Mouse (Mus musculus) kidney, embryonic 15.5 days (tissue): ENCODE measurements at regions not wholly inside any gene's neighbourhood (a gene's known extent, or its start where the extent isn't known, plus 50 kb on each side); places are given as distances from the start of the nearest gene placed in this dataset.

ENCODE experiments used
- ATAC-seq: fragments of 200-750 bp; cut with Nextera tagmentation; replicated peaks from 2 replicates; pipeline ENCODE4 v1.8.0; 2017; ENCODE audit warnings: moderate TSS enrichment; ENCODE audit not compliant: low FRiP score
- H3K27ac ChIP-seq: fragments of 300-500 bp; sonication (generic); 2 replicates; pipeline ENCODE4 v1.5.1; 2015; ENCODE audit warnings: mild to moderate bottlenecking, inconsistent platforms
- H3K27me3 ChIP-seq: fragments of 300-500 bp; sonication (generic); 2 replicates; pipeline ENCODE4 v1.6.1; 2015; ENCODE audit warnings: inconsistent platforms
- H3K36me3 ChIP-seq: fragments of 300-500 bp; sonication (generic); 2 replicates; pipeline ENCODE4 v1.6.1; 2015; ENCODE audit warnings: inconsistent platforms
- H3K4me1 ChIP-seq: fragments of 300-500 bp; sonication (generic); 2 replicates; pipeline ENCODE4 v1.6.1; 2015; ENCODE audit warnings: inconsistent platforms
- H3K4me2 ChIP-seq: fragments of 300-500 bp; sonication (generic); 2 replicates; pipeline ENCODE4 v1.6.1; 2015; ENCODE audit warnings: moderate library complexity, mild to moderate bottlenecking, inconsistent platforms
- H3K4me3 ChIP-seq: fragments of 300-500 bp; sonication (generic); replicated peaks from 2 replicates; pipeline ENCODE4 v1.5.1; 2015; ENCODE audit warnings: mild to moderate bottlenecking, inconsistent platforms
- H3K9ac ChIP-seq: fragments of 300-500 bp; sonication (generic); 2 replicates; pipeline ENCODE4 v1.6.1; 2015; ENCODE audit warnings: mild to moderate bottlenecking, inconsistent platforms
- H3K9me3 ChIP-seq: fragments of 300-500 bp; sonication (generic); replicated peaks from 2 replicates; pipeline ENCODE4 v1.6.1; 2016; ENCODE audit warnings: inconsistent platforms
- WGBS: fragments of 180-500 bp; shearing (Covaris S2); methylation state at CpG from one replicate; pipeline ENCODE4 v1.1.7; 2015; ENCODE audit warnings: mixed read lengths; 5-methylcytosine and 5-hydroxymethylcytosine counted together

- H3K36me3 ChIP-seq: no peaks in the 10 kb centered on the region
- no peaks in the 10 kb centered on the region for H3K27me3 ChIP-seq
- H3K9me3 ChIP-seq: no peaks in the 10 kb centered on the region
- no peak overlapping the region for H3K4me3 ChIP-seq
- WGBS: 77% methylated on average over 6 of the region's 6 CpGs
- no peak for ATAC-seq
- no peak overlapping the region for H3K4me2 ChIP-seq
- no peaks in the 10 kb centered on the region for H3K4me1 ChIP-seq
- H3K9ac ChIP-seq: no peak overlapping the region
- no peak overlapping the region for H3K27ac ChIP-seq
These were observed 787.5 kb upstream of the Tenm3 start for GRCm38 (mm10) chr8:49631286-49631685.

- no peaks in the 10 kb centered on the region for H3K4me1 ChIP-seq
- H3K27me3 ChIP-seq: no peaks in the 10 kb centered on the region
- H3K9ac ChIP-seq: no peak overlapping the region
- H3K36me3 ChIP-seq: no peaks in the 10 kb centered on the region
- H3K4me2 ChIP-seq: no peak overlapping the region
- no peak overlapping the region for H3K27ac ChIP-seq
- 39% methylated on average over 10 of the region's 10 CpGs for WGBS
- no peak for ATAC-seq
- H3K4me3 ChIP-seq: no peak overlapping the region
- H3K9me3 ChIP-seq: no peaks in the 10 kb centered on the region
These were observed 784.3 kb upstream of the Tenm3 start for GRCm38 (mm10) chr8:49627966-49628495.

GRCm38 (mm10) chr8:49595501-49595900, 751.8 kb upstream of the Tenm3 start:
- Histone ChIP-seq H3K27ac (no peak overlapping the region), H3K27me3 (no peaks in the 10 kb centered on the region), H3K4me2 (no peak overlapping the region), H3K9ac (no peak overlapping the region), H3K36me3 (no peaks in the 10 kb centered on the region), H3K9me3 (no peaks in the 10 kb centered on the region), H3K4me1 (no peaks in the 10 kb centered on the region), H3K4me3 (no peak overlapping the region)
- WGBS: 57% methylated on average over 2 of the region's 2 CpGs
- ATAC-seq: no peak

DNA sequence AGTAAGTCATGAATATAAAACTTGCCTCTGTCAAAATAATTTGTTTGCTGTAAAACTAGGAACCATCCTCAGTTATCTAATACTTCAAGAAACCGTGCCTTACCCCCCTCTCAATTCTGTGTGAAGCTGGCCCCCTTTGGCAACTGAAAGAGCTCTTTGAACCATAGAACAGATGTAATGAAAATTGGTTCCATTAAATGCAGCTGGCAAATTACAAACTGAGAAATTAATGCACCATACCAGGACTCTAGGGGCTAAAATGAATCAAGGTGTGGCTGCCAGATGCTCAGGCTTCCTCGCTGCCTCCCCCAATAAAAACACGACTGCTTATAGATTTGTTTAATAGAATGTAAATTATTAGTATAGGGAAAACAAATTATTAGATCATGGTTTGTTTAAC, 723.7 kb upstream of the Tenm3 start:
- no peak overlapping the region for H3K4me3 ChIP-seq
- H3K27me3 ChIP-seq: no peaks in the 10 kb centered on the region
- H3K9ac ChIP-seq: no peak overlapping the region
- no peak overlapping the region for H3K27ac ChIP-seq
- no peaks in the 10 kb centered on the region for H3K36me3 ChIP-seq
- no peak overlapping the region for H3K4me2 ChIP-seq
- no peaks in the 10 kb centered on the region for H3K9me3 ChIP-seq
- H3K4me1 ChIP-seq: no peaks in the 10 kb centered on the region
- no peak for ATAC-seq
- 64% methylated on average over 3 of the region's 3 CpGs for WGBS

DNA sequence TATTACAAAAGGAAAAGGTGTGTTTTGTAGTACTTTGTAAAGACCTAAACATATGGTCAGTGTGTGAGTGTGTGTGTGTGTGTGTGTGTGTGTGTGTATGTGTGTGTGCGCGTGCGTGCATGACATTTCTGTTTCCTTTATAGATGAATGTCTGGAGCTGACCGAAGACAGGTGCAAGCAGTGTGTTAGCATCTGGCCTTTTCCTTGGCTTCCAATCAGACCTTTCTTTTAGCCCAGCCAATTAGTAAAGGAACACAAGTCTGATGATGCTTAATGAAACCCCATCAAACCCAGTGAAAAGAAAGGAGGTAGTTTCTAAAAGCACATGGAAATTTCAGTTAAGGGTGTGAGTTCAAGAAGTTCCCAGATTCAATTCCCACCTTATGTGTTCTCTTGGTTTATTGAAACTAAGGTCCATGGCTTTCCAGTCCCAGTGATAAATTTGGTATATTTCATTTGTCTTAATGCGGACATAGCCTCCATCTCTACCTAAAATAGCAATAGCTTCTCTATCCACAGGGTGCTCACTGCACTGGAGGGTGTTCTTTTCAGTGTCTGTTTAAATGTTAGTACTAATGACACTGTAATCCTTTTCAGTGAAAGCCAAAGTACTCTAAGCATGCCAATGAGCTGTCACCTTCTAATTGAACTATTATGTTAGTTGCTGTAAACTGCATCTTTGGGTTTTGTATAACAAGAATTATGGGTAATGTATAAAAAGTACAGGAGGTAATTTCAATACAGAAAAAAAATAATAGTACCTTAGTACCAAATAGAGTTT, 719.9 kb upstream of the Tenm3 start:
- H3K27me3 ChIP-seq: no peaks in the 10 kb centered on the region
- H3K9ac ChIP-seq: no peak overlapping the region
- no peaks in the 10 kb centered on the region for H3K9me3 ChIP-seq
- H3K27ac ChIP-seq: no peak overlapping the region
- no peak for ATAC-seq
- 94% methylated on average over 5 of the region's 5 CpGs for whole genome bisulfite sequencing
- no peak overlapping the region for H3K4me3 ChIP-seq
- H3K4me2 ChIP-seq: no peak overlapping the region
- H3K36me3 ChIP-seq: no peaks in the 10 kb centered on the region
- H3K4me1 ChIP-seq: no peaks in the 10 kb centered on the region

- H3K4me2 ChIP-seq: no peak overlapping the region
- ATAC-seq: no peak
- H3K36me3 ChIP-seq: no peaks in the 10 kb centered on the region
- H3K27ac ChIP-seq: no peak overlapping the region
- no peak overlapping the region for H3K9ac ChIP-seq
- no peaks in the 10 kb centered on the region for H3K4me1 ChIP-seq
- no peaks in the 10 kb centered on the region for H3K27me3 ChIP-seq
- H3K9me3 ChIP-seq: no peaks in the 10 kb centered on the region
- 84% methylated on average over 4 of the region's 4 CpGs for WGBS
- H3K4me3 ChIP-seq: no peak overlapping the region
These were observed 719.2 kb upstream of the Tenm3 start for GRCm38 (mm10) chr8:49562976-49563375.

DNA sequence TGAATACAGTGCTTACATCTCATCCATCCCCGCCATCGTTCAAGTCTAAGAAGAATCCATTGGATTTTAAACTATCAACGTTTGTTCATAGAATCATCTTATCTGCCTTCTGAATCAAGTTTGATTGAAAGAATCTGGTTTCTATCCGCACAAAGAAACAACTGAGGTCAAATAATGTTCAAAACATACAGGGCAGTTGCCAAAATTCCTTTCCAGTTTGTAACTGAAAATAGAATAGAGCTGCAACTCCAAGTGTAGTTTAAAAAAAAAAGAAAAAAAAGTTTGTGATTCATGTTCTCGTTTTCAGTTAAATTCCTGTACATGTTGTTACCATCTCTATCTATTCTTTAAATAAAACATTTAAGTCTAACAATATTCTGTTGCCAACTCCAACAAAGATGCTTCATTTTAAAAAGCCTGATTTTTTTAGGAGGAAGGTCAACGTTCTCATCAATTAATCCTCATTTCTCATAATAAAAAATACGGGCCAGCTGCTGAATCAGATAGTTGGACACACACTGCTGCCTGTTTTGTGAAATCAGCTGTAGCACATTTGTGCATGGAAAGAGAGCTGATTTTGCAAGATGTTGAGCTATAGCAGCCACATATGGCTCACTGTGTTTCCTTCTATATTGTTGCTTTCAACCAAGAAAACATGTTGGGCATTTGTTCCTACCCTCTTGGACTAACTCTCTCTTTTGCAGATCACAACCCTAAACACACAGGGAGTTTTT, 712.1 kb upstream of the Tenm3 start:
- no peak for ATAC-seq
- no peak overlapping the region for H3K9ac ChIP-seq
- WGBS: 64% methylated on average over 7 of the region's 7 CpGs
- H3K4me2 ChIP-seq: no peak overlapping the region
- H3K27me3 ChIP-seq: no peaks in the 10 kb centered on the region
- no peak overlapping the region for H3K27ac ChIP-seq
- H3K4me1 ChIP-seq: no peaks in the 10 kb centered on the region
- H3K36me3 ChIP-seq: no peaks in the 10 kb centered on the region
- no peak overlapping the region for H3K4me3 ChIP-seq
- H3K9me3 ChIP-seq: no peaks in the 10 kb centered on the region

DNA sequence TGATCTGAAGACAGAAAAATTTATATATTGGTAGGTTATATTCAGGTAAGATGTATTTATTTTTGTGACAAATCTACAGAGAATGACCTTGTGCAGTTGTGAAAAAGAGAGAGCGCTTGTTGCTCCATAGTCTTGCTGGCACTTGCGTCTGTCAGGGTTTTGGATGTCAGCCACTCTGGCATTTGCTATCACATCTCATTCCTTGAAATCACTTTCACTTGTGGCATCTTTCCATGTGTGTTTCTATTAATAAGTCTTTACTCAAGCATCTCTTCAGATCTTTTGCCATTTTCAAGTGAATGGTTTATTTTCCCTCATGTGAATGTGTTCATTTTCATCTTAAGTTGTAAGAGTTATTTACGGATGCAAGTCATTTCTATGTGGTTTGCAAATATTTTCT, 709.4 kb upstream of the Tenm3 start:
- no peaks in the 10 kb centered on the region for H3K4me1 ChIP-seq
- H3K9ac ChIP-seq: no peak overlapping the region
- no peaks in the 10 kb centered on the region for H3K9me3 ChIP-seq
- H3K4me2 ChIP-seq: no peak overlapping the region
- no peaks in the 10 kb centered on the region for H3K27me3 ChIP-seq
- H3K27ac ChIP-seq: no peak overlapping the region
- H3K36me3 ChIP-seq: no peaks in the 10 kb centered on the region
- ATAC-seq: no peak
- H3K4me3 ChIP-seq: no peak overlapping the region
- WGBS: 89% methylated on average over 3 of the region's 3 CpGs

DNA sequence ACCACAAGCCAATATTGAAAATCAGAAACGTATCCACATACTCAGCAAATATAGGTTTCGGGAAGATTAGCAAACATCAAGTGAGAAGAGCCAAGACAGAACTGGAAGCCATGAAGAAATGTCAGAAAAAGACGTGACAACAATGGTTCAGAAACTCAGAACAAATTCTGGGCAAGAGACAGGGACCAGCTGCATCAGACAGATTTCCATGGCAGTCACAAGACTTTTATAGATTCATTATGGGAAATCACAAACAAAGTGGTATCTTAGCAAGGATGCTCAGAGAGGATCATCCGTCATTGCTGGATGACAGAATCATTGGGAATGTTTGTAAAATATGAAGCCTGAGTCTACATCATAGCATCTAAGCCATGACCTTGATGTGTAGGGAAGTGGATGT, 699.6 kb upstream of the Tenm3 start:
- WGBS: 87% methylated on average over 4 of the region's 4 CpGs
- Histone ChIP-seq H3K4me1 (no peaks in the 10 kb centered on the region), H3K4me2 (no peak overlapping the region), H3K9me3 (no peaks in the 10 kb centered on the region), H3K9ac (no peak overlapping the region), H3K27ac (no peak overlapping the region), H3K36me3 (no peaks in the 10 kb centered on the region), H3K27me3 (no peaks in the 10 kb centered on the region), H3K4me3 (no peak overlapping the region)
- ATAC-seq: no peak

DNA sequence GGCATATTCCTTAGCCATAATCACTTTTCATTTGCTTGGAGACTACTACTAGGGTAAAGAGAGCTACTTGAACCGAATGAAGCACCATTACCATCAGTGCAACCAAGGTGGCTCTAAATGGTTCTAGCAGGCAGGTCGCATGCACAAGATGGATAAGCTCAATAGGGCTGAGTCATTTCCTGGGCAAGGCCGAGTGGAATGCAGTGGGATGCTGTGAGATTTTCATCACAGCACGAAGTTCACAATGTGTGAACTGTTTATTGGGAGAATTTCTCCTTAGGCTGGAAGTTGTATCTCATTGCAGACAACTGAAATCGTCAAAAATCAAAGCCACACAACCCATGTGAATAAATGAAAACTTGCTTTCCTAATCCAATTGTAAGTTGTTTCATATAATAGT, 697.6 kb upstream of the Tenm3 start:
- Histone ChIP-seq H3K4me2 (no peak overlapping the region), H3K36me3 (no peaks in the 10 kb centered on the region), H3K4me1 (no peaks in the 10 kb centered on the region), H3K27ac (no peak overlapping the region), H3K9ac (no peak overlapping the region), H3K9me3 (no peaks in the 10 kb centered on the region), H3K4me3 (no peak overlapping the region), H3K27me3 (no peaks in the 10 kb centered on the region)
- 59% methylated on average over 5 of the region's 5 CpGs for WGBS
- ATAC-seq: no peak

- Histone ChIP-seq H3K4me2 (no peak overlapping the region), H3K9ac (no peak overlapping the region), H3K36me3 (no peaks in the 10 kb centered on the region), H3K27ac (no peak overlapping the region), H3K27me3 (no peaks in the 10 kb centered on the region), H3K9me3 (no peaks in the 10 kb centered on the region), H3K4me3 (no peak overlapping the region), H3K4me1 (no peaks in the 10 kb centered on the region)
- WGBS: 76% methylated on average over 5 of the region's 5 CpGs
- ATAC-seq: no peak
These were observed 689.9 kb upstream of the Tenm3 start for GRCm38 (mm10) chr8:49533412-49534351.

DNA sequence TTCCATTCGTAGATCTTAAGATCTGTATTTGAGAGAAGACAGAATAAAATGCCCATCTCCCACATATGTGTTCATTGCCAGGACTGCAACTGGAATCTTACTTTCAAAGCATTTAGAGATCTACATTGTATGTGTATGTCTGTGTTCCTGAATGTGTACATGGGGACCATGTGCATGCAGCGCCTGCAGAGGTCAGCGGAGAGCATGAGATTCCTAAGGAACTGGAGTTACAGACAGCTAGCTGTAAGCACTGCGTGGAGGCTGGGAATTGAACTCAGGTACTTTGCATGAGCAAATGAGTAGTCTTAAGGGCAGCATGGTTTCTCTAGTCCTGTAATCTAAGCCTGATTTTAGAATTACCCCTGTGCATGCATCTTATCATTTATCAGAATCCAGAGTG, 685.5 kb upstream of the Tenm3 start:
- no peak overlapping the region for H3K4me3 ChIP-seq
- H3K9me3 ChIP-seq: no peaks in the 10 kb centered on the region
- no peaks in the 10 kb centered on the region for H3K4me1 ChIP-seq
- no peaks in the 10 kb centered on the region for H3K27me3 ChIP-seq
- ATAC-seq: no peak
- H3K36me3 ChIP-seq: no peaks in the 10 kb centered on the region
- 81% methylated on average over 4 of the region's 4 CpGs for WGBS
- H3K9ac ChIP-seq: no peak overlapping the region
- H3K27ac ChIP-seq: no peak overlapping the region
- H3K4me2 ChIP-seq: no peak overlapping the region
